Mouse (Mus musculus) monocyte, adult 5-6 weeks (primary cell): ENCODE measurements around the gene Leng8. TPM values are rescaled to one million over a fixed set of nuclear protein-coding genes. Genes with fewer than 3 reads are reported as not detected.

ENCODE experiments used
- ATAC-seq: fragments of 153-309, 156-312 bp; replicated peaks from 2 replicates; pipeline ENCODE4 v1.8.0; 2017; ENCODE audit warnings: mild to moderate bottlenecking; ENCODE audit not compliant: low TSS enrichment, insufficient number of reproducible peaks, severe bottlenecking, poor library complexity, low FRiP score
- total RNA-seq: library from RNA; stranded (forward); fragments of 200-1000, 200-491, 200-594 nt; gene quantifications from 3 replicates; pipeline ENCODE4 v1.2.3, GENCODE M21; 2017

Gene Leng8
- total RNA-seq, 1 experiment from 2014 or later = 95.1 TPM

GRCm38 (mm10) chr7:4167098-4167497, 30.3 kb downstream of the Leng8 start:
- no peak for ATAC-seq

- no peak for ATAC-seq
Measured at GRCm38 (mm10) chr7:4170193-4170938, 33.5 kb downstream of the Leng8 start.

- 0 out of 2 replicates have a peak, but pooled peaks have one; percentile 56 for ATAC-seq
Measured at GRCm38 (mm10) chr7:4178438-4178837, 41.6 kb downstream of the Leng8 start.

Other genes starting within 250 kb of the Leng8 start
- gene Gm14548, start 238.9 kb upstream of the Leng8 start, total RNA-seq = 5.2 to 14.5 TPM (median 10.1 TPM) in 3 replicates
- 3.5 to 19.0 TPM (median 14.2 TPM) in 3 replicates for gene Lilra6, start 221.5 kb upstream of the Leng8 start, total RNA-seq
- gene Lair1, start 73.8 kb upstream of the Leng8 start, total RNA-seq = 201 to 374 TPM (median 334 TPM) in 3 replicates
- not detected in 3 replicates for gene Ttyh1, start 17.6 kb upstream of the Leng8 start, total RNA-seq
- gene Leng9, start 13.3 kb downstream of the Leng8 start, total RNA-seq = 26.4 to 29.4 TPM (median 28.3 TPM) in 3 replicates
- gene Cdc42ep5, start 27.8 kb downstream of the Leng8 start, total RNA-seq = 2.7 TPM in 1 of 3 replicates, not detected in the others
- gene Lilra5, start 100.7 kb downstream of the Leng8 start, total RNA-seq = 52.6 to 82.8 TPM (median 69.9 TPM) in 3 replicates
- gene Ncr1, start 200.7 kb downstream of the Leng8 start, total RNA-seq = 398 to 1,289 TPM (median 424 TPM) in 3 replicates